Mouse (Mus musculus) heart, adult 9 months (tissue): ENCODE measurements at regions not wholly inside any gene's neighbourhood (a gene's known extent, or its start where the extent isn't known, plus 50 kb on each side); places are given as distances from the start of the nearest gene placed in this dataset.
A peak's percentile ranks its signal among the peaks of the same experiment; 100 is the strongest.

ENCODE experiments used
- DNase-seq, 2 experiments: peaks; one replicate each; pipeline ENCODE4 v3.0.0; 2022; ENCODE audit warnings: low spot score in 2 of 2

- DNase-seq, result no peak
Measured at GRCm38 (mm10) chr3:133599731-133600130, 54.8 kb upstream of the Tet2 start.

GRCm38 (mm10) chr3:133600447-133601220 is 55.7 kb upstream of the Tet2 start:
- DNase-seq, result peak; percentile 78 to 79

GRCm38 (mm10) chr3:133605460-133605859 is 60.5 kb upstream of the Tet2 start:
- DNase-seq, result no peak

GRCm38 (mm10) chr3:133608845-133609261 is 63.9 kb upstream of the Tet2 start:
- DNase-seq, result no peak

- no peak for DNase-seq
Measured at GRCm38 (mm10) chr3:133613836-133614711, 69.1 kb upstream of the Tet2 start.

- DNase-seq, result no peak
Measured at GRCm38 (mm10) chr3:133614712-133615426, 69.9 kb upstream of the Tet2 start.

GRCm38 (mm10) chr3:133617036-133617435 is 72.1 kb upstream of the Tet2 start:
- DNase-seq, result no peak

- no peak for DNase-seq
Measured at GRCm38 (mm10) chr3:133618491-133618890, 73.6 kb upstream of the Tet2 start.

- DNase-seq, result peak; percentile 18 to 30
Measured at GRCm38 (mm10) chr3:133623201-133623744, 78.3 kb upstream of the Tet2 start.

- no peak for DNase-seq
Measured at GRCm38 (mm10) chr3:133624079-133624875, 79.3 kb upstream of the Tet2 start.

GRCm38 (mm10) chr3:133625046-133625445 is 80.1 kb upstream of the Tet2 start:
- no peak for DNase-seq

- no peak for DNase-seq
Measured at GRCm38 (mm10) chr3:133626442-133626841, 81.5 kb upstream of the Tet2 start.

- DNase-seq, result no peak
Measured at GRCm38 (mm10) chr3:133627116-133627844, 82.3 kb upstream of the Tet2 start.

GRCm38 (mm10) chr3:133634306-133634705 is 89.4 kb upstream of the Tet2 start:
- DNase-seq, result no peak

- no peak for DNase-seq
Measured at GRCm38 (mm10) chr3:133645604-133646003, 100.7 kb upstream of the Tet2 start.

GRCm38 (mm10) chr3:133646449-133647059 is 101.6 kb upstream of the Tet2 start:
- no peak for DNase-seq

- DNase-seq, result no peak
Measured at GRCm38 (mm10) chr3:133650025-133650424, 105.1 kb upstream of the Tet2 start.

GRCm38 (mm10) chr3:133651996-133652395 is 107.1 kb upstream of the Tet2 start:
- DNase-seq, result no peak

GRCm38 (mm10) chr3:133659759-133660158 is 114.8 kb upstream of the Tet2 start:
- no peak for DNase-seq

- no peak for DNase-seq
Measured at GRCm38 (mm10) chr3:133661303-133661702, 116.4 kb upstream of the Tet2 start.
